Mouse (Mus musculus) mouse embryonic stem cell (cell line): ENCODE data around the gene Pemt.

Source experiments
- in situ Hi-C, 2 experiments: fragments of 300-500 bp; cut with MboI; formaldehyde crosslinking; loops; 1 replicate in 1 of 2; 3 replicates in 1 of 2; pipeline ENCODE4 v1.14.3; 2019 to 2020; ENCODE audit warnings: low sequenced_read_pairs in 2 of 2, low pct_unique_long_range_greater_than_20kb in 1 of 2, mixed read lengths in 1 of 2; ENCODE audit not compliant: unreplicated experiment in 1 of 2

Pemt gene

DNA sequence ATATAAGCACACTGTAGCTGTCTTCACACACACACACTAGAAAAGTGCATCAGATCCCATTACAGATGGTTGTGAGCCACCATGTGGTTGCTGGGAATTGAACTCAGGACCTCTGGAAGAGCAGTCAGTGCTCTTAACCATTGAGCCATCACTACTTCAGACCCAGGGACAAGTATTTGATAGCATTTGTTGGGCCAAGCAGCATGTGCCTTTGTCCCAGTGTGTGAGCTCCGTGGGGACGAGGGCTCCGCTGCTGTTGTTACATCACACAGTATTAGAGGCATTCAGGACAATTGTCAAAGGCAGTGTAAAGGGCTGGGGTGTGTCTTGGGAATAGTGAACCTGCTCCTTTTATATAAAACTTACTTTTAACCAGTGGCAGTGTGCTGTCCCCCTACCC, 109.3 kb downstream of the Pemt start:
- in situ Hi-C loops: no loop called here

DNA sequence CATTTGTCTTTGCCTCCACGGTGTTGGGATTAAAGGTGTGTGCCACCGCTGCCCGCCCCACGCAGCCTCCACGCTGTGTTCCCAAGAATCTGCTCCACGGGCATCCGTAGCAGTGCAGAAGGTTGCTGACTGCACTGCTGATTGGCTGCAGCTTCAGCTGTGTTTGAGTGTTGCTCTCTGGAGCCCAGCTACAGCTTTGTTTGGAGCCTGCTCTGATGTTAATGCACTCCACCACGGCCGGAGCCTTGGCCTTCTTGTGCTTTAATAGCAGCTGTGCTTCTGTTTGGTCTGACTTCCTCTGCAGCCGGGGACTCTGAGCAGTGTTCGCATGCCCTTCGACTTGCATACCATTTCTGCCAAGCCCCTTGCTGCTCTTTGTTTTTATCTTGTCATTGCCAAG, 112.3 kb downstream of the Pemt start:
- in situ Hi-C loops: no loop called here

DNA sequence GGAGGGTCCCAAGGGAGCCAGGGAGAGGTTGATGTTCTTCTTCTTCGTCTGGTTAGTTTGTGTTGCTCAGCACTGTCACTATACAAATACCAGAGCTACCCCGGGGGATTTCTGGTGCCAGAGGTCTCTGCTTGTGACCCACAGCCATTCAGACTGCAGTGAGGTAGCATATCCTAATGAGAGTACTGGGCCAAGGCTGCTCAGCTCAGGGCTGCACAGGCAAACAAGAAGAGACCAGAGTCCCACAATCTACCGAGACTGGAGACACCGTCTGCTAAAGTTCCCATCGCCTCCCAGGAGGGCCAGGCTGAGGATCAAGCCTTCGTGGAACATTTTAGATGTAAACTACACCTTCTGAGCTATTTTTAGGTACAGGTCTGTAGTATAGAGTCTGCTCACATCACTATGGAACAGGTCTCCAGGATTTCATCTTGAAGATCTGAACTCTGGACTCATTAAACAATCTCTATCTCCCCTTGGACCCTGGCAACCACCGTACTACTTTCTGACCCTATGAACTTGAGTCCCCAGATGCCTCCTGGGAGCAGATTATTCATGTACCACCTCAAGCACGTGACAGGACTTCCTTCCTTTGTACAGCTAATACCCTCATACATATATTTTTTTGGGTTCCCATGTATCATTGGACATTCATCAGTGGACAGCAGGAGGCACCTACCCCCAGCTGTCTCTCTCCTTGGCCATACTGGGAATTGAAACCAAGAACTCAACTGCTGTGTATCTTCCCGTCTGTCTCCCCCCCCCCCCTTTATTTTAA, 113.5 kb downstream of the Pemt start:
- in situ Hi-C loops: no loop called here

DNA sequence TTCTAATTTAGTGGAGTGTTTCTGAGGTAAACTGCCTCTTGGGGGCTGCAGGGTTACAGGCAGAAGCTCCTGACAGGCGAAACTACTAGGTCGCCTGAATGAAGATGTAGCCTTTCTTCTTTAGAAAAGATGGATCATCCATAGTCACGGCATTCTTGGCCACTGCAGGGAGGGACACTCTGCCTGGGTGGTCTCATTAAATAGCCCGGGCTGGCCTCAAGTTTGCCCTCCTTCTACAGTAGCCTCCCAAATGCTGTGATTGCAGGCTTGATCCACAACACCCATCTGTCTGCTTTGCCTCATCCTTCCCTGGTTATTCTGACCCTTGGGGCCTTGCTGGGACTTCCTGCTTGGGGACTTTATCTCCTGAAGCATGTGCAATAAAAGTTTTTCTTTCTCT, 116.3 kb downstream of the Pemt start:
- in situ Hi-C loops: no loop called here

DNA sequence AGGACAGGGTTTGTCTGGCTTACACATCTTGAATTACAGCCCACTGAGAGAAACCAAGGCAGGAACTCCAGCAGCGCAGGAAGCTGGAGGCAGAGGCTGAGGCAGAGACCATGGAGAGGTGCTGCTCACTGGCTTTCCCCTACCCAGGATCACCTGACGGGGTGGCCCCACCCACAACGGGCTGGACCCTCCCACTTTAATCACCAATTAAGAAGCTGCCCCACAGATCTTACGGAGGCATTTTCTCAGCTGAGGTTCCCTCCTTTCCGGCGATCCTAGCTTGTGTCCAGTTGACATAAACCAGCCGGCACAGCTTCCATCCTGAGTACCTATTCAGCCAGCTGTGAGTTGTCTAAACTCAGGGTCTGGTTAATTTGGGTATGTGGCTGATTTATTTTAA, 125.0 kb downstream of the Pemt start:
- in situ Hi-C loops: no loop called here
